Mouse (Mus musculus) heart, adult 10 weeks (tissue): Measurements from ENCODE around the gene Wdr73. TPM values are rescaled to one million over a fixed set of nuclear protein-coding genes. Genes with fewer than 3 reads are reported as not detected.

Experiments used
- polyA plus RNA-seq: library from polyadenylated mRNA; stranded (reverse); fragments of 350-450 nt; fragmentation: Illumina TruSeq; extraction: RNeasy Lipid Tissue Mini Kit (QIAGEN cat#74804); gene quantifications from one replicate; pipeline ENCODE4 v1.2.3, GENCODE M21; 2014; ENCODE audit warnings: low read depth, low replicate concordance

Gene Wdr73
- 8.4 TPM for polyA plus RNA-seq

GRCm38 (mm10) chr7:80900944-80901501 lies at the start of gene Wdr73:
Gene Wdr73, minus strand, starts transcription at chr7:80901269.

GRCm38 (mm10) chr7:80947445-80948350 lies 46.6 kb upstream of the Wdr73 start, which contains the start of gene Sec11a:
Gene Sec11a, minus strand, starts transcription at chr7:80947780.

GRCm38 (mm10) chr7:80904921-80905515 lies 3.9 kb upstream of the Wdr73 start, which contains the start of gene Nmb:
Gene Nmb, minus strand, starts transcription at chr7:80905076.

GRCm38 (mm10) chr7:80860729-80861274 lies 40.3 kb downstream of the Wdr73 start, which contains the start of gene Zscan2:
Gene Zscan2, plus strand, starts transcription at chr7:80860920.

Other genes starting within 250 kb of the Wdr73 start
- gene Crtc3, start 212.4 kb downstream of the Wdr73 start, polyA plus RNA-seq = 9.7 TPM
- 20.5 TPM for gene Iqgap1, start 75.3 kb downstream of the Wdr73 start, polyA plus RNA-seq
- 4.5 TPM for gene Zscan2, start 40.3 kb downstream of the Wdr73 start, polyA plus RNA-seq
- gene Nmb, start 3.8 kb upstream of the Wdr73 start, polyA plus RNA-seq = 8.6 TPM
- gene Sec11a, start 46.5 kb upstream of the Wdr73 start, polyA plus RNA-seq = 43.2 TPM
- gene Zfp592, start 92.4 kb upstream of the Wdr73 start, polyA plus RNA-seq = 16.1 TPM
- gene Alpk3, start 156.3 kb upstream of the Wdr73 start, polyA plus RNA-seq = 68.4 TPM
- gene Slc28a1, start 213.5 kb upstream of the Wdr73 start, polyA plus RNA-seq = not detected